Mouse (Mus musculus) limb, embryonic 14.5 days (tissue): ENCODE measurements at regions not wholly inside any gene's neighbourhood (a gene's known extent, or its start where the extent isn't known, plus 50 kb on each side); places are given as distances from the start of the nearest gene placed in this dataset.

Experiments
- ATAC-seq: fragments of 200-750 bp; cut with Nextera tagmentation; 2 replicates; pipeline ENCODE4 v1.8.0; 2017; ENCODE audit warnings: low read depth, moderate number of reproducible peaks, moderate TSS enrichment; ENCODE audit not compliant: low FRiP score
- DNase-seq: peaks from one replicate; pipeline ENCODE4 v3.0.0-alpha.2; 2015; ENCODE audit warnings: low spot score
- H3K27ac ChIP-seq: fragments of 300-500 bp; sonication (generic); replicated peaks from 2 replicates; pipeline ENCODE4 v1.5.1; 2014; ENCODE audit warnings: low read depth, mild to moderate bottlenecking, low read length, moderate library complexity, mixed read lengths
- H3K27me3 ChIP-seq: fragments of 300-500 bp; sonication (generic); 2 replicates; pipeline ENCODE4 v1.6.1; 2014; ENCODE audit warnings: low read length, mixed read lengths; ENCODE audit not compliant: control insufficient read depth, insufficient read depth
- H3K36me3 ChIP-seq: fragments of 300-500 bp; sonication (generic); 2 replicates; pipeline ENCODE4 v1.6.1; 2014; ENCODE audit warnings: mild to moderate bottlenecking, low read length, moderate library complexity, mixed read lengths; ENCODE audit not compliant: control insufficient read depth, insufficient read depth
- H3K4me1 ChIP-seq: fragments of 300-500 bp; sonication (generic); 2 replicates; pipeline ENCODE4 v1.6.1; 2014; ENCODE audit warnings: antibody characterized with exemption, low read length, mixed read lengths; ENCODE audit not compliant: control insufficient read depth, insufficient read depth
- H3K4me2 ChIP-seq: fragments of 300-500 bp; sonication (generic); replicated peaks from 2 replicates; pipeline ENCODE4 v1.6.1; 2014; ENCODE audit warnings: low read depth, mild to moderate bottlenecking, low read length, moderate library complexity; ENCODE audit not compliant: severe bottlenecking
- H3K4me3 ChIP-seq: fragments of 300-500 bp; sonication (generic); replicated peaks from 2 replicates; pipeline ENCODE4 v1.5.1; 2014; ENCODE audit warnings: low read length
- H3K9ac ChIP-seq: fragments of 300-500 bp; sonication (generic); 2 replicates; pipeline ENCODE4 v1.6.1; 2014; ENCODE audit warnings: mild to moderate bottlenecking, low read depth, low read length, moderate library complexity; ENCODE audit not compliant: severe bottlenecking
- H3K9me3 ChIP-seq: fragments of 300-500 bp; sonication (generic); 2 replicates; pipeline ENCODE4 v1.6.1; 2016; ENCODE audit warnings: low read length; ENCODE audit not compliant: control insufficient read depth
- POLR2A ChIP-seq: fragments of 200-500 bp; IDR thresholded peaks from 2 replicates; pipeline ENCODE4 v1.8.0; 2012; ENCODE audit warnings: inconsistent platforms, mild to moderate bottlenecking, moderate library complexity, borderline replicate concordance; ENCODE audit not compliant: insufficient read depth, insufficient read length; ENCODE audit errors: extremely low read depth
- WGBS: fragments of 180-500 bp; shearing (Covaris S2); extraction: QIAGEN DNeasy Blood & Tissue Kit; methylation state at CpG from one replicate; pipeline ENCODE4 v1.1.7; 2014; 5-methylcytosine and 5-hydroxymethylcytosine counted together

GRCm38 (mm10) chr13:70458406-70458805, 179.0 kb downstream of the Ice1 start:
- Histone ChIP-seq H3K9ac (no peak overlapping the region), H3K27ac (no peak overlapping the region), H3K27me3 (no peaks in the 10 kb centered on the region), H3K4me2 (no peak overlapping the region), H3K9me3 (no peaks in the 10 kb centered on the region), H3K4me1 (no peaks in the 10 kb centered on the region), H3K4me3 (no peak overlapping the region), H3K36me3 (no peaks in the 10 kb centered on the region)
- no peak for TF ChIP-seq POLR2A
- ATAC-seq (no peak), DNase-seq (no peak)
- WGBS, result 72% methylated on average over 3 of the region's 3 CpGs

- TF ChIP-seq POLR2A, result no peak
- Histone ChIP-seq H3K9ac (no peak overlapping the region), H3K4me2 (no peak overlapping the region), H3K9me3 (no peaks in the 10 kb centered on the region), H3K36me3 (no peaks in the 10 kb centered on the region), H3K4me3 (no peak overlapping the region), H3K4me1 (no peaks in the 10 kb centered on the region), H3K27ac (no peak overlapping the region), H3K27me3 (no peaks in the 10 kb centered on the region)
- 74% methylated on average over 5 of the region's 5 CpGs for WGBS
- peak; percentile 50; the same call in 1 of the 2 replicates for ATAC-seq
- no peak for DNase-seq
Observed at GRCm38 (mm10) chr13:70464996-70465395, 172.4 kb downstream of the Ice1 start.

- no peak overlapping the region for H3K4me3 ChIP-seq
- no peaks in the 10 kb centered on the region for H3K9me3 ChIP-seq
- ATAC-seq (no peak), DNase-seq (no peak)
- WGBS, result 94% methylated on average over 4 of the region's 4 CpGs
- no peak overlapping the region for H3K27ac ChIP-seq
- H3K4me1 ChIP-seq, result no peaks in the 10 kb centered on the region
- H3K36me3 ChIP-seq, result no peaks in the 10 kb centered on the region
- TF ChIP-seq POLR2A, result no peak
- no peak overlapping the region for H3K9ac ChIP-seq
- H3K27me3 ChIP-seq, result no peaks in the 10 kb centered on the region
- H3K4me2 ChIP-seq, result no peak overlapping the region
Observed at GRCm38 (mm10) chr13:70474746-70475145, 162.7 kb downstream of the Ice1 start.

GRCm38 (mm10) chr13:70475366-70475765, 162.1 kb downstream of the Ice1 start:
- no peaks in the 10 kb centered on the region for H3K4me1 ChIP-seq
- no peak overlapping the region for H3K4me3 ChIP-seq
- no peak for TF ChIP-seq POLR2A
- 62% methylated on average over 2 of the region's 2 CpGs for WGBS
- H3K27me3 ChIP-seq, result no peaks in the 10 kb centered on the region
- no peaks in the 10 kb centered on the region for H3K9me3 ChIP-seq
- DNase-seq (no peak), ATAC-seq (no peak)
- no peak overlapping the region for H3K9ac ChIP-seq
- no peak overlapping the region for H3K27ac ChIP-seq
- no peaks in the 10 kb centered on the region for H3K36me3 ChIP-seq
- H3K4me2 ChIP-seq, result no peak overlapping the region

DNA sequence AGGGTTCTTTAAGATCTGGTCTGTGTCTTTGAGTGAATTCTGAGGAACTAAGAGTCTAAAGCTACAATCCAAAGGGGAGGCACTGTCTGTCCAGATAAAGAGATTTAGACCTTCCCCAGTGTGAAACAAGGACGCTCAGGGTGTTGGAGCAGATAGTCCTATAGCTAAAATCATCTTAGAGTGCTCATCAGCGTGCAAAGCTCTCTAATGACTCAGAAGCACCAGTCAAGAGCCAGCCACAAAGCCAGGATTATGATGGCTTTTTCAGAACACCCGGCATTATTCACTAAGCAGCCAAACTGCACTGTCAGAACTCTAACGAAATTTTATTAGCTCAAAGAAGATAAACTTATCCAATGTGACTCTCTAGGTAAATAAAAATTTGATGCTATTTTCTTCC, 138.1 kb downstream of the Ice1 start:
- H3K9ac ChIP-seq, result no peak overlapping the region
- no peak for TF ChIP-seq POLR2A
- H3K4me1 ChIP-seq, result no peaks in the 10 kb centered on the region
- WGBS, result 60% methylated on average over 4 of the region's 4 CpGs
- H3K36me3 ChIP-seq, result no peaks in the 10 kb centered on the region
- H3K27me3 ChIP-seq, result no peaks in the 10 kb centered on the region
- no peak overlapping the region for H3K4me3 ChIP-seq
- H3K4me2 ChIP-seq, result no peak overlapping the region
- H3K9me3 ChIP-seq, result no peaks in the 10 kb centered on the region
- no peak for ATAC-seq
- DNase-seq, result no peak
- no peak overlapping the region for H3K27ac ChIP-seq
